Mouse (Mus musculus) thymus, adult 2 months (tissue): ENCODE data around the gene Mxra8. TPM values are rescaled to one million over a fixed set of nuclear protein-coding genes. Genes with fewer than 3 reads are reported as not detected.

ENCODE experiments used
- DNase-seq: peaks from one replicate; pipeline ENCODE4 v3.0.0; 2021
- H3K27ac ChIP-seq: fragments of 200-500 bp; 2 replicates; pipeline ENCODE4 v1.5.1; 2012; ENCODE audit warnings: low read length, control low read depth; ENCODE audit not compliant: control insufficient read depth, insufficient read depth
- H3K27me3 ChIP-seq: fragments of 200-500 bp; 2 replicates; pipeline ENCODE4 v1.6.1; 2012; ENCODE audit warnings: mild to moderate bottlenecking, low read length, moderate library complexity, mixed read lengths; ENCODE audit not compliant: control insufficient read depth, insufficient read depth
- H3K36me3 ChIP-seq: fragments of 200-500 bp; 2 replicates; pipeline ENCODE4 v1.6.1; 2012; ENCODE audit warnings: mild to moderate bottlenecking, low read length, moderate library complexity; ENCODE audit not compliant: control insufficient read depth, insufficient read depth
- H3K4me1 ChIP-seq: fragments of 200-500 bp; replicated peaks from 2 replicates; pipeline ENCODE4 v1.6.1; 2012; ENCODE audit warnings: low read length; ENCODE audit not compliant: control insufficient read depth, insufficient read depth
- H3K4me3 ChIP-seq: fragments of 200-500 bp; 2 replicates; pipeline ENCODE4 v1.5.1; 2012; ENCODE audit warnings: mild to moderate bottlenecking, low read length, control low read depth, moderate library complexity; ENCODE audit not compliant: control insufficient read depth, insufficient read depth
- CTCF ChIP-seq: fragments of 200-500 bp; IDR thresholded peaks from 2 replicates; pipeline ENCODE4 v1.5.1; 2012; ENCODE audit warnings: mild to moderate bottlenecking, control low read depth, low read length, moderate library complexity, borderline replicate concordance; ENCODE audit not compliant: control insufficient read depth, poor library complexity, insufficient read depth; ENCODE audit errors: extremely low read depth
- POLR2A ChIP-seq: fragments of 200-500 bp; IDR thresholded peaks from 2 replicates; pipeline ENCODE4 v1.6.1; 2012; ENCODE audit warnings: mild to moderate bottlenecking, low read length, control low read depth, moderate library complexity; ENCODE audit not compliant: control insufficient read depth, poor library complexity, insufficient read depth; ENCODE audit errors: extremely low read depth
- WGBS: fragments of 180-500 bp; shearing (Covaris S2); methylation state at CpG from one replicate; pipeline ENCODE4 v1.1.7; 2018; 5-methylcytosine and 5-hydroxymethylcytosine counted together
- polyA plus RNA-seq: library from polyadenylated mRNA; depleted of rRNA; stranded (reverse); fragments of >200 nt; gene quantifications from 2 replicates; pipeline ENCODE4 v1.2.3, GENCODE M21; 2012

Gene Mxra8
- polyA plus RNA-seq, 1 experiment, result 43.4 TPM

DNA sequence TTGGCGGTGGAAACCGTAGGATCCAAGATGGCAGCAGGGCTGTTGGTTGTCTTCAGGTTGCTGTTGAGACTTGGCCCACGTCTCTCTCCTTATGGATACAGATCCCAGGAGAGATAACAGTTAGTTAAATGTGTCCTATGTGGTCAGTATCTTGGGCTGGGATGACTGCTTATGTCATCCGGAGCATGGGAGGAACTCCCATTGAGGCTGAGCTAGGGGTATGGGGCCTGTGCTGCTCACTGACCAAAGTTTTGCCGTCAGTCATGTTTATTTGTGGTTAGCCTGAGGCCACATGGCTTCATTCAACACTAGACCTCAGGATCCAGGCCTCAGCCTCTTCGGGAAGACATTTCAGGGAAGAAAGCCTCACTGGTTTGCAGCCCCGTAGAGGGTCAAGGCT, 31.9 kb downstream of the Mxra8 start:
- Histone ChIP-seq H3K4me1 (peaks cover 13% of the 10 kb centered on the region), H3K4me3 (no peak overlapping the region), H3K27ac (no peak overlapping the region), H3K36me3 (peaks cover 33% of the 10 kb centered on the region), H3K27me3 (no peaks in the 10 kb centered on the region)
- TF ChIP-seq CTCF, result no peak
- no peak for TF ChIP-seq POLR2A
- no peak for DNase-seq
- WGBS, result 96% methylated on average over 7 of the region's 7 CpGs

DNA sequence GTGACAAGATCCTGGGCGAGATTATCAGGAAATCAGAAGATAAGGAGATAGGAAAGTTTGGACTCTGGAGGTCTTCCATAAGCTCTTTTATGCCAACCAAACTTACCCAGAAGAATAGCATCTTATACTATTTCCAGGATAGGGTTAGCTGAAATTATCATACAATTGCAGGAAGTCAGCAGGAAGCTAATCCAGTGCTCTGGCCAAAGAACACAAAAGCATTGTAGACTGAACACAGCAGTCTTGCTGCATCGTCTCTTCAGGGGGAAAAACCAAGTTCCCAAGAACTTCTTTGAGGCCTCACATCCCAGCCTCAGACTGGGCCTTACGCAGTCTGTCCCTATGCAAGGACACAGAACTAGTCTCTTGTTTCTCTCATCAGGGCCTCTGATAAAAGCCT, 44.1 kb downstream of the Mxra8 start:
- peaks cover 42% of the 10 kb centered on the region for H3K36me3 ChIP-seq
- TF ChIP-seq POLR2A, result no peak
- TF ChIP-seq CTCF, result no peak
- H3K4me1 ChIP-seq, result no peaks in the 10 kb centered on the region
- WGBS, result 93% methylated on average over 3 of the region's 3 CpGs
- no peak overlapping the region for H3K4me3 ChIP-seq
- H3K27me3 ChIP-seq, result no peaks in the 10 kb centered on the region
- no peak for DNase-seq
- H3K27ac ChIP-seq, result no peak overlapping the region

DNA sequence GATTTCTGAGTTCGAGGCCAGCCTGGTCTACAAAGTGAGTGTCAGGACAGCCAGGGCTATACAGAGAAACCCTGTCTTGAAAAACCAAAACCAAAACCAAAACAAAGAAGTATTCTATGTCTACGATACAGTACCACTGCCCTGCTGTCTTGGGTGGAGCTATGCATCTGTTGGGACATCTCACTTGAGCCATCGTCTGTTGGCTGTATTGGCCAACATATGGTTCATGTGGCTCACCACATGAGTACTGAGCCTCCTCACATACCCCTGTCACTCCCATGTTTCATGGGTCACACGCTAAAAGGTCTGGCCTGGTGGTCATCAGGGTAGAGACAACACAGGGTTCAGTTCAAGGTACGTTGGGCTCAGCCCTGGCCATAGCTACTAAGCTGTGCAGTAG, 46.9 kb downstream of the Mxra8 start:
- peaks cover 40% of the 10 kb centered on the region for H3K36me3 ChIP-seq
- H3K4me1 ChIP-seq, result peaks cover 7% of the 10 kb centered on the region
- DNase-seq, result no peak
- H3K27ac ChIP-seq, result no peak overlapping the region
- H3K4me3 ChIP-seq, result no peak overlapping the region
- WGBS, result 98% methylated on average over 5 of the region's 5 CpGs
- TF ChIP-seq CTCF, result no peak
- TF ChIP-seq POLR2A, result no peak
- no peaks in the 10 kb centered on the region for H3K27me3 ChIP-seq

DNA sequence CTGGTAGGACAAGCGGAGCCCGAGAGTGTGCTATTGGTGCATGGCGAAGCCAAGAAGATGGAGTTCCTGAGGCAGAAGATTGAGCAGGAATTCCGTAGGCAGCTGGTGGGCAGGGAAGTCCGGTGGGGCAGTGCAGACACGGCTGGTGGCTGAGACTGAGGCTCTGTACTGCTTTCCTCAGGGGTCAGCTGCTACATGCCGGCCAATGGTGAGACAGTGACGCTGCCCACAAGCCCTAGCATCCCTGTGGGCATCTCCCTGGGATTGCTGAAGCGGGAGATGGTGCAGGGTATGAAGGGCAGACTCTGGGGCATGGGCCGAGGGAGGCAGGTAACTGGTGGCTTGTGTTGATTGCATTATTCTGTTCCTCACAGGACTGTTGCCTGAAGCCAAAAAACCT, 48.2 kb downstream of the Mxra8 start:
- H3K27ac ChIP-seq, result no peak overlapping the region
- DNase-seq, result no peak
- TF ChIP-seq POLR2A (no peak), CTCF (no peak)
- H3K27me3 ChIP-seq, result no peaks in the 10 kb centered on the region
- peaks cover 11% of the 10 kb centered on the region for H3K4me1 ChIP-seq
- WGBS, result 98% methylated on average over 10 of the region's 10 CpGs
- H3K36me3 ChIP-seq, result peaks cover 40% of the 10 kb centered on the region
- H3K4me3 ChIP-seq, result no peak overlapping the region

DNA sequence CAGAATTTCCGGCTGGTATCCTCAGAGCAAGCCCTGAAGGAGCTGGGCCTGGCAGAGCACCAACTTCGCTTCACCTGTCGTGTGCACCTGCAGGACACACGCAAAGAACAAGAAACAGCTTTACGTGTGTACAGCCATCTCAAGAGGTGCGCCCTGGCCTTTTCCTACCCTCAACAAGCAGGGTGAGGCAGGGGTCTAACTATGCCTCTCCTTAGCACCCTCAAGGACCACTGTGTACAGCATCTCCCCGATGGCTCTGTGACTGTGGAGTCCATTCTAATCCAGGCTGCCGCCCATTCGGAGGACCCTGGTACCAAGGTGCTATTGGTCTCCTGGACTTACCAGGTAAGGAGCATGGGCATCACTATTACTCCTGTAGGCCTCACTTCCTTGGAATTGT, 48.7 kb downstream of the Mxra8 start:
- Histone ChIP-seq H3K27ac (no peak overlapping the region), H3K4me1 (peaks cover 15% of the 10 kb centered on the region), H3K27me3 (no peaks in the 10 kb centered on the region), H3K4me3 (no peak overlapping the region), H3K36me3 (peaks cover 40% of the 10 kb centered on the region)
- DNase-seq, result no peak
- WGBS, result over 99% methylated on average over 9 of the region's 9 CpGs
- no peak for TF ChIP-seq CTCF
- no peak for TF ChIP-seq POLR2A

DNA sequence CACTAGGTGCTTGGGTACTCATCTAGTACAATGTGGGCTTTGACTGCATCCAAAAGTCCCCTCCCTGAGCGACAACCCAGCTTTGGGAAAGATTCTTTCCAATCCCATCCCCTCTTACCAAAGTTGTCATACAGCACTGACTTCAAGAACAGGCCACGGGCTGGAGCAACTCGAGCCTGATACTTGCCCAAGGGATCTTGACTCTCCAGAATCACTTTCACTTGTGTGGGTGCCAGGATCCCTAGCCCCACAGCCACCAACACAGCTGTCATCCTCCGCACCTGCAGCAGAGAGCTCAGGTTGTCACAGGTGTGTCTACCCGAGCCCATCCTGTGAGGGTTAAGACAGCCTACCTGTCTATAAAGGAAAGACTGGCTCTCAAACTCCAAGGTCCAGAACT, 49.8 kb downstream of the Mxra8 start:
- 86% methylated on average over 5 of the region's 5 CpGs for WGBS
- Histone ChIP-seq H3K27me3 (no peaks in the 10 kb centered on the region), H3K4me3 (no peak overlapping the region), H3K36me3 (peaks cover 35% of the 10 kb centered on the region), H3K27ac (no peak overlapping the region), H3K4me1 (peaks cover 26% of the 10 kb centered on the region)
- no peak for DNase-seq
- no peak for TF ChIP-seq CTCF
- TF ChIP-seq POLR2A, result no peak

DNA sequence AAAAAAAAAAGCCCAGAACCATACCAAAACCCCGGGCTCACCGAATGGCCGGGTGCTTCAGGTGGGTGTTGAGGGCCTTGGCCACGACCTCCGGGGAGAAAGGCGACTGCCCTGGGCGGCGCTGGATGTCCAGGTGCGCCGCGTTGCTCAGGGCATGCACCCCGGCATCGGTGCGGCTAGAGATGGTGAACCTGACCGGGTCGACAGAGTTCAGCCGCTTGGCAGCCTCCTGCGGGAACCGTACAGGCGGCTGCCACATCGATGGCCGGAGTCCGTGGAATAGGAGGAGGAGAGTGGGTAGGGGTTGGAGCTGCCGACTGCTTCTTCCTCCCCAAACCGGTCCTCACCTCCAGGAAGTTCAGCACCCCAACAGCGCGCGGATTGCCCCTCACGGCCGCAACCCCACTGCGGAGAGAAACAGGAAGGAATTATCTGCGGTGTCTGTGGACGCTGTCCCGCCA, 51.6 kb downstream of the Mxra8 start:
- peaks cover 32% of the 10 kb centered on the region for H3K4me1 ChIP-seq
- H3K27ac ChIP-seq, result no peak overlapping the region
- peaks cover 24% of the 10 kb centered on the region for H3K36me3 ChIP-seq
- peak overlapping the region; percentile 69 for H3K4me3 ChIP-seq
- no peaks in the 10 kb centered on the region for H3K27me3 ChIP-seq
- under 1% methylated on average over 34 of the region's 34 CpGs for WGBS
- DNase-seq, result no peak
- no peak for TF ChIP-seq POLR2A
- no peak for TF ChIP-seq CTCF
